In genomic region chr6:97395477-97396350, GRCm38 (mm10) we compare ENCODE assay signal across 8 mouse cellular contexts.
DNase-seq lines count a peak whose midpoint lies in the region; ATAC-seq lines count a peak whose summit lies in the region.

No protein-coding gene starts in this region.

- peak overlapping the region; percentile 69 for H3K27ac ChIP-seq in heart, embryonic 10.5 days
- H3K27ac ChIP-seq in hindbrain, embryonic 10.5 days: peak overlapping the region; percentile 80
- H3K27ac ChIP-seq in limb, embryonic 13.5 days: no peak overlapping the region

- H3K9ac ChIP-seq in limb, embryonic 13.5 days: no peak overlapping the region

- peak overlapping the region; percentile 38; the same call in 1 of the 2 replicates for H3K4me2 ChIP-seq in limb, embryonic 13.5 days (replicated peaks)

- no peaks in the 10 kb centered on the region; the same call in 1 of the 2 replicates for H3K27me3 ChIP-seq in heart, embryonic 10.5 days (ENCODE audit: insufficient read depth, poor library complexity, severe bottlenecking)
- no peaks in the 10 kb centered on the region for H3K27me3 ChIP-seq in hindbrain, embryonic 10.5 days (ENCODE audit: insufficient read depth, poor library complexity, severe bottlenecking)
- H3K27me3 ChIP-seq in limb, embryonic 13.5 days: no peaks in the 10 kb centered on the region

- no peak for DNase-seq in heart, embryonic 10.5 days (ENCODE audit: low spot score)
- DNase-seq in heart, adult 9 months (ENCODE audit: low spot score in 2 of 2): no peak
- DNase-seq in adrenal gland, postnatal 36 days: peak; percentile 67 to 69
- DNase-seq in hindbrain, embryonic 10.5 days (ENCODE audit: low spot score): peak; percentile 53
- peak; percentile 51 for DNase-seq in ovary, postnatal 14 days (ENCODE audit: low spot score)
- no peak for DNase-seq in cerebellum, adult 8-10 months
- DNase-seq in liver: no peak

- no peak for ATAC-seq in limb, embryonic 13.5 days (ENCODE audit: low FRiP score, low read depth)

- H3K36me3 ChIP-seq in heart, embryonic 10.5 days: no peaks in the 10 kb centered on the region
- peaks cover 5% of the 10 kb centered on the region; the same call in 1 of the 2 replicates for H3K36me3 ChIP-seq in hindbrain, embryonic 10.5 days
- no peaks in the 10 kb centered on the region for H3K36me3 ChIP-seq in limb, embryonic 13.5 days

- no peaks in the 10 kb centered on the region for H3K9me3 ChIP-seq in heart, embryonic 10.5 days
- no peaks in the 10 kb centered on the region for H3K9me3 ChIP-seq in hindbrain, embryonic 10.5 days
- H3K9me3 ChIP-seq in limb, embryonic 13.5 days: no peaks in the 10 kb centered on the region

- 18% methylated on average over 17 of the region's 17 CpGs for WGBS in heart, embryonic 10.5 days
- WGBS in hindbrain, embryonic 10.5 days: 11% methylated on average over 17 of the region's 17 CpGs
- WGBS in limb, embryonic 13.5 days: 19% methylated on average over 17 of the region's 17 CpGs

- H3K4me1 ChIP-seq in heart, embryonic 10.5 days: peaks cover 26% of the 10 kb centered on the region
- peaks cover 32% of the 10 kb centered on the region for H3K4me1 ChIP-seq in hindbrain, embryonic 10.5 days (replicated peaks)
- H3K4me1 ChIP-seq in limb, embryonic 13.5 days: peaks cover 27% of the 10 kb centered on the region

- peak overlapping the region; percentile 29; the same call in 1 of the 2 replicates for H3K4me3 ChIP-seq in heart, embryonic 10.5 days
- peak overlapping the region; percentile 27 for H3K4me3 ChIP-seq in hindbrain, embryonic 10.5 days
- H3K4me3 ChIP-seq in limb, embryonic 13.5 days: no peak overlapping the region

Comparison
In these comparisons a context has a peak if more than half of its experiments do, and no peak if none do; other contexts are left out.
1. DNase-seq: peak in adrenal gland, postnatal 36 days (2 of 2), hindbrain, embryonic 10.5 days (single experiment) and ovary, postnatal 14 days (single experiment); none in heart, embryonic 10.5 days (single experiment), heart, adult 9 months (0 of 2), cerebellum, adult 8-10 months (single experiment) and liver (single experiment).